Mouse (Mus musculus): ENCODE data around the gene Tcf7l2. TPM values are rescaled to one million over a fixed set of nuclear protein-coding genes. Genes with fewer than 3 reads are reported as not detected.

Gene Tcf7l2
- polyA plus RNA-seq, 1 experiment = 5.4 TPM

- Histone ChIP-seq H3K4me2 (ENCODE audit: low read depth) (no peak overlapping the region), H3K27me3 (ENCODE audit: control insufficient read depth, insufficient read depth, insufficient read length) (no peaks in the 10 kb centered on the region), H3ac (ENCODE audit: control insufficient read depth, insufficient read length) (no peak overlapping the region), H3K79me2 (ENCODE audit: control insufficient read depth, insufficient read depth) (no peaks in the 10 kb centered on the region), H3K4me3 (no peak overlapping the region), H3K36me3 (ENCODE audit: control insufficient read depth, insufficient read depth) (no peaks in the 10 kb centered on the region)
- TF ChIP-seq POLR2A (IDR thresholded peaks at IDR 0.05; ENCODE audit: insufficient read length, low read depth) = no peak
- TF ChIP-seq POLR2AphosphoS2 (IDR thresholded peaks at IDR 0.05; ENCODE audit: insufficient read length, low read depth) = no peak
- TF ChIP-seq USF1 (IDR thresholded peaks at IDR 0.05; ENCODE audit: low read depth) = no peak
- no peak for TF ChIP-seq MYOD1 (IDR thresholded peaks at IDR 0.05; ENCODE audit: control insufficient read depth in 1 of 3, insufficient read length in 2 of 3, low read depth in 2 of 3)
- TF ChIP-seq TCF12 (IDR thresholded peaks at IDR 0.05; ENCODE audit: insufficient read depth, poor library complexity, severe bottlenecking) = no peak
- TF ChIP-seq E2F4 (IDR thresholded peaks at IDR 0.05; ENCODE audit: insufficient read depth) = no peak
- TF ChIP-seq CEBPB (IDR thresholded peaks at IDR 0.05; ENCODE audit: insufficient read depth, poor library complexity, severe bottlenecking) = no peak
- TF ChIP-seq REST (IDR thresholded peaks at IDR 0.05; ENCODE audit: insufficient read depth, insufficient read length) = no peak
- no peak for TF ChIP-seq MAX (IDR thresholded peaks at IDR 0.05; ENCODE audit: low read depth)
- no peak for TF ChIP-seq SRF (IDR thresholded peaks at IDR 0.05; ENCODE audit: control insufficient read depth, insufficient read length, low read depth)
- no peak for TF ChIP-seq MYOG (IDR thresholded peaks at IDR 0.05; ENCODE audit: control insufficient read depth in 1 of 3, insufficient read depth in 1 of 3, insufficient read length in 2 of 3, low read depth in 2 of 3)
- no peak for TF ChIP-seq TCF3 (IDR thresholded peaks at IDR 0.05; ENCODE audit: insufficient read length, low read depth)
Observed at GRCm38 (mm10) chr19:55706300-55706699, 35.3 kb upstream of the Tcf7l2 start.

- Histone ChIP-seq H3K4me2 (ENCODE audit: low read depth) (no peak overlapping the region), H3K79me2 (ENCODE audit: control insufficient read depth, insufficient read depth) (no peaks in the 10 kb centered on the region), H3ac (ENCODE audit: control insufficient read depth, insufficient read length) (no peak overlapping the region), H3K36me3 (ENCODE audit: control insufficient read depth, insufficient read depth) (no peaks in the 10 kb centered on the region), H3K27me3 (ENCODE audit: control insufficient read depth, insufficient read depth, insufficient read length) (no peaks in the 10 kb centered on the region), H3K4me3 (no peak overlapping the region)
- no peak for TF ChIP-seq MYOD1 (IDR thresholded peaks at IDR 0.05; ENCODE audit: control insufficient read depth in 1 of 3, insufficient read length in 2 of 3, low read depth in 2 of 3)
- no peak for TF ChIP-seq E2F4 (IDR thresholded peaks at IDR 0.05; ENCODE audit: insufficient read depth)
- no peak for TF ChIP-seq TCF12 (IDR thresholded peaks at IDR 0.05; ENCODE audit: insufficient read depth, poor library complexity, severe bottlenecking)
- no peak for TF ChIP-seq USF1 (IDR thresholded peaks at IDR 0.05; ENCODE audit: low read depth)
Observed at GRCm38 (mm10) chr19:55706806-55707205, 34.8 kb upstream of the Tcf7l2 start.

GRCm38 (mm10) chr19:55708031-55708554, 33.5 kb upstream of the Tcf7l2 start:
- Histone ChIP-seq H3K4me3 (no peak overlapping the region), H3K36me3 (ENCODE audit: control insufficient read depth, insufficient read depth) (no peaks in the 10 kb centered on the region)
- TF ChIP-seq TCF12 (IDR thresholded peaks at IDR 0.05; ENCODE audit: insufficient read depth, poor library complexity, severe bottlenecking) (no peak), E2F4 (IDR thresholded peaks at IDR 0.05; ENCODE audit: insufficient read depth) (no peak), CEBPB (IDR thresholded peaks at IDR 0.05; ENCODE audit: insufficient read depth, poor library complexity, severe bottlenecking) (no peak), SRF (IDR thresholded peaks at IDR 0.05; ENCODE audit: control insufficient read depth, insufficient read length, low read depth) (no peak), MAX (IDR thresholded peaks at IDR 0.05; ENCODE audit: low read depth) (no peak), TCF3 (IDR thresholded peaks at IDR 0.05; ENCODE audit: insufficient read length, low read depth) (no peak), MYOG (IDR thresholded peaks at IDR 0.05; ENCODE audit: control insufficient read depth in 1 of 3, insufficient read depth in 1 of 3, insufficient read length in 2 of 3, low read depth in 2 of 3) (no peak), REST (IDR thresholded peaks at IDR 0.05; ENCODE audit: insufficient read depth, insufficient read length) (no peak), USF1 (IDR thresholded peaks at IDR 0.05; ENCODE audit: low read depth) (no peak), POLR2A (IDR thresholded peaks at IDR 0.05; ENCODE audit: insufficient read length, low read depth) (no peak), POLR2AphosphoS2 (IDR thresholded peaks at IDR 0.05; ENCODE audit: insufficient read length, low read depth) (no peak), MYOD1 (IDR thresholded peaks at IDR 0.05; ENCODE audit: control insufficient read depth in 1 of 3, insufficient read length in 2 of 3, low read depth in 2 of 3) (no peak)

GRCm38 (mm10) chr19:55710841-55711240, 30.8 kb upstream of the Tcf7l2 start:
- no peaks in the 10 kb centered on the region for H3K79me2 ChIP-seq (ENCODE audit: control insufficient read depth, insufficient read depth)
- H3K4me2 ChIP-seq (ENCODE audit: low read depth) = no peak overlapping the region
- H3ac ChIP-seq (ENCODE audit: control insufficient read depth, insufficient read length) = no peak overlapping the region
- no peaks in the 10 kb centered on the region for H3K27me3 ChIP-seq (ENCODE audit: control insufficient read depth, insufficient read depth, insufficient read length)
- no peaks in the 10 kb centered on the region for H3K36me3 ChIP-seq (ENCODE audit: control insufficient read depth, insufficient read depth)
- no peak for TF ChIP-seq POLR2A (IDR thresholded peaks at IDR 0.05; ENCODE audit: insufficient read length, low read depth)
- no peak for TF ChIP-seq TCF12 (IDR thresholded peaks at IDR 0.05; ENCODE audit: insufficient read depth, poor library complexity, severe bottlenecking)
- no peak for TF ChIP-seq MYOD1 (IDR thresholded peaks at IDR 0.05; ENCODE audit: control insufficient read depth in 1 of 3, insufficient read length in 2 of 3, low read depth in 2 of 3)
- no peak for TF ChIP-seq CEBPB (IDR thresholded peaks at IDR 0.05; ENCODE audit: insufficient read depth, poor library complexity, severe bottlenecking)
- TF ChIP-seq MAX (IDR thresholded peaks at IDR 0.05; ENCODE audit: low read depth) = no peak
- TF ChIP-seq REST (IDR thresholded peaks at IDR 0.05; ENCODE audit: insufficient read depth, insufficient read length) = no peak
- TF ChIP-seq USF1 (IDR thresholded peaks at IDR 0.05; ENCODE audit: low read depth) = no peak
- TF ChIP-seq MYOG (IDR thresholded peaks at IDR 0.05; ENCODE audit: control insufficient read depth in 1 of 3, insufficient read depth in 1 of 3, insufficient read length in 2 of 3, low read depth in 2 of 3) = no peak
- no peak for TF ChIP-seq SRF (IDR thresholded peaks at IDR 0.05; ENCODE audit: control insufficient read depth, insufficient read length, low read depth)
- TF ChIP-seq TCF3 (IDR thresholded peaks at IDR 0.05; ENCODE audit: insufficient read length, low read depth) = no peak
- no peak for TF ChIP-seq POLR2AphosphoS2 (IDR thresholded peaks at IDR 0.05; ENCODE audit: insufficient read length, low read depth)
- TF ChIP-seq E2F4 (IDR thresholded peaks at IDR 0.05; ENCODE audit: insufficient read depth) = no peak
- no peak overlapping the region for H3K4me3 ChIP-seq

More at GRCm38 (mm10) chr19:55708031-55708554, 33.5 kb upstream of the Tcf7l2 start:
- no peak overlapping the region for H3K4me2 ChIP-seq (ENCODE audit: low read depth)
- H3ac ChIP-seq (ENCODE audit: control insufficient read depth, insufficient read length) = no peak overlapping the region
- no peaks in the 10 kb centered on the region for H3K79me2 ChIP-seq (ENCODE audit: control insufficient read depth, insufficient read depth)
- no peaks in the 10 kb centered on the region for H3K27me3 ChIP-seq (ENCODE audit: control insufficient read depth, insufficient read depth, insufficient read length)
